Comparison of ENCODE assay signal across 7 mouse cellular contexts in genomic region chr9:50592955-50593354, GRCm38 (mm10). TPM values are rescaled to one million over a fixed set of nuclear protein-coding genes. Genes with fewer than 3 reads are reported as not detected.
"Had no signal": no experiment of that assay in that cellular context is flagged by ENCODE, and none has a peak within 500 bp of the region (broad histone marks: within the 10 kb centered on the region; RNA-seq: fewer than 3 reads in every experiment).

No protein-coding gene starts in this region.

- ATAC-seq: hindbrain, postnatal 0 days; midbrain, embryonic 13.5 days had no signal

RNA-seq across cellular contexts. Expression of gene Tex12, which starts 31.8 kb away (rescaled TPM):
- total RNA-seq: hindbrain, postnatal 0 days; layer of hippocampus, adult 8-10 months; layer of hippocampus, postnatal 25 days; left cerebral cortex, adult 2 months; left cerebral cortex, postnatal 14 days; midbrain, postnatal 0 days had no signal
